Mouse (Mus musculus) left cerebral cortex, adult 2 months (tissue): ENCODE measurements around the gene Foxk2. TPM values are rescaled to one million over a fixed set of nuclear protein-coding genes. Genes with fewer than 3 reads are reported as not detected.
"Not testable (repeated sequence)": the region's sequence is repeated elsewhere in the genome, so short reads cannot be mapped to it uniquely, and the experiment has no call there.

ENCODE experiments used
- DNase-seq, 2 experiments: peaks; one replicate each; pipeline ENCODE4 v3.0.0; 2021 to 2022; ENCODE audit warnings: low spot score in 2 of 2, mixed read lengths in 1 of 2; ENCODE audit errors: extremely low spot score in 1 of 2
- H3K27ac ChIP-seq: fragments of 200-600 bp; 2 replicates; pipeline ENCODE4 v1.8.1; 2022
- H3K4me3 ChIP-seq: fragments of 200-600 bp; 2 replicates; pipeline ENCODE4 v1.8.1; 2022
- CTCF ChIP-seq: fragments of 200-600 bp; IDR thresholded peaks from 2 replicates; pipeline ENCODE4 v1.8.1; 2022; ENCODE audit warnings: antibody characterized with exemption, mild to moderate bottlenecking, moderate library complexity
- intact Hi-C: fragments of 180-260 bp; cut with DNase I; formaldehyde crosslinking; loops from one replicate; pipeline ENCODE4 v1.15.1; 2025
- total RNA-seq, 2 experiments: library from RNA; stranded (reverse); gene quantifications; 2 replicates each; pipeline ENCODE4 v1.2.3; 2021

Foxk2 gene
- total RNA-seq, 2 experiments from 2014 or later, result 84.0 to 86.5 TPM

DNA sequence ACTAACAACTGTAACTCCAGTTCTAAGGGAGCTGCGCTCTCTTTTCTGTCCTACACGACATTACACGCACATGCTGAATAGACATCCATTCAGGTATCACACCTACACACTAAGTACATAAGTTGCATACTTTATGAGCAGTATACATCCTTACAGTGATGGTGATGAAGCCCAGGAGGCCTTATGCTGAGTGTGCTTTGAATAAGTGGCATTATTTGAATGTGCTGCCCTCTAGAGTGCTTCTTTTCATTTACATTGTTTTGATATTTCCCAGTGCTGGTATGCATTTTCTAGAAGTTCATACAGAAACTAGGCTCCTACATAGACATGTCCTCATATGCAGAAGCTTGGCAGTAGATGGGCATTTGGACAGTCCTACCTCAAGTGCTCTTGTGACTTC, 30.1 kb downstream of the Foxk2 start:
- DNase-seq, result no peak
- intact Hi-C loops, result no loop called here
- no peak overlapping the region for H3K27ac ChIP-seq
- TF ChIP-seq CTCF, result peak; percentile 47
- no peak overlapping the region for H3K4me3 ChIP-seq

DNA sequence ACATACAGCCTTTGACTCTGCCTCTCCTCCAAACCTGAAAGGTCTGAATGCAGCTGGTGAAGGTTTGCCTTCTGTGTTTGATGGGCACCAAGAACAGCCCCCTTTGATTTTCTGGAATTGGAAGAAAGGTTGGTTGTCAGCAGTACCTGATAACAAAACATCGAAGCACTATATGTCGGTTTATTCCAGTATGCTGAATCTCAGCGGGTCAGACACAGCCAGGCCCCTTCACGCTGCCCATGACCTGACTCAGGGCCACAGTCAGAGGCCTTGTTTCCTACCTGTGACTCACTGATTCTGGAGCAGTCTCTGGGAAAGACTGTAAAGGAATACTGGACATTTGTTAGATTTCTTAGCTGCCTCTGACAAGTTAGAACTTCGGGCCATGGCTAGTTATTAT, 35.0 kb downstream of the Foxk2 start:
- no peak for DNase-seq
- intact Hi-C loops, result no loop called here
- no peak for TF ChIP-seq CTCF
- H3K27ac ChIP-seq, result no peak overlapping the region
- no peak overlapping the region for H3K4me3 ChIP-seq

DNA sequence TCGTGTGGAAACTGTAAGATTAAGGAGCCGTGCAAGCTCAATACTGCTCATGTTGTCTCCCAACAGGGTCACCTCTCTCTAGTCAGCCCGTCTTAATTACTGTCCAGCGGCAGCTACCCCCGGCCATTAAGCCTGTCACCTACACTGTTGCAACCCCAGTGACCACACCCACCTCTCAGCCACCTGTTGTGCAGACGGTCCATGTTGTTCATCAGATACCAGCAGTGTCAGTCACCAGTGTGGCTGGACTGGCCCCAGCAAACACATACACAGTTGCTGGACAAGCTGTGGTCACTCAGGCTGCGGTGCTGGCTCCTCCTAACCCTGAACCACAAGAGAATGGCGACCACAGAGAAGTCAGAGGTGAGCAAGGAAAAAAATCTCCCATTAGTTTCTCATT, 38.7 kb downstream of the Foxk2 start:
- no peak overlapping the region for H3K4me3 ChIP-seq
- H3K27ac ChIP-seq, result no peak overlapping the region
- DNase-seq, result no peak
- intact Hi-C loops, result no loop called here
- TF ChIP-seq CTCF, result no peak

DNA sequence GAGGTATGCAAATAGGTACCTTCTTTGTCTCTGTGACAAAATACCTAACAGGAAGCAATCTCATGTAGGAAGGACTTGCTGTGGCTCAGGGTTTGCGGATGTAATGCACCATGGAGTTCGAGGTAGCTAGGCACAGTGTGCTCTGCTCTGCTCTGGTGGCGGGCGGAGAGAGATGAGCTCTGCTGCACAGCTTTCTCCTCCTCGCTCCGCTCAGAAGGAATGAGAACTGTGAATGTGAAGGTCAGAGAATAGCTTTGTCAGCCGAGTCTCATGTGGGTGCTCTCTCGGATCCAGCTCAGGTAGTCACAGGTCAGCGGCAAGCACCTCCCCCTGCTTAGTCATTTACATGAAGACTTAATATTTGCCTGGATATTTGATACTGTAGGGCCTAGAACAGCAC, 40.5 kb downstream of the Foxk2 start:
- peak overlapping the region; percentile 11 for H3K27ac ChIP-seq
- H3K4me3 ChIP-seq, result no peak overlapping the region
- intact Hi-C loops, result no loop called here
- TF ChIP-seq CTCF, result no peak
- DNase-seq, result no peak

DNA sequence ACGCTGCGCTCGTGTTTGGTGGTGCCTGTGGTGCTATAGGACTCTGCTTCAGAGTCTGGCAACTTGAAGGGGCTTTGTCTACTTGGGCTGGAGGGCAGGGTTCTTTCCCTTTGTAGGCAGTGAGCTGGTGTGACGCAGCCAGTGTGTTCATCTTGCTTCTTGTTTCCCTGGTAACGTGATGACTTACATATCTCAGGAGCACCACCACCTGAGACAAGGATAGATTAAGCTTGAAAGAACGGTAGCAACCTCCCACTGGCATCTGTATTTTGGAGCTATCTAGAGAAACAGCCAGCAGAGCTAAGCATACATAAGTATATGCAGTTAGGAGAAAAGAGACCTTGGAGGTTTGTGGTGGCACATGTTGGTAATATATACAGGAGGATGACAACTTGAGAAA, 45.6 kb downstream of the Foxk2 start:
- DNase-seq, result peak; percentile 33 to 43
- TF ChIP-seq CTCF, result no peak
- H3K4me3 ChIP-seq, result no peak overlapping the region
- H3K27ac ChIP-seq, result peak overlapping the region; percentile 84
- intact Hi-C loops, result no loop called here

DNA sequence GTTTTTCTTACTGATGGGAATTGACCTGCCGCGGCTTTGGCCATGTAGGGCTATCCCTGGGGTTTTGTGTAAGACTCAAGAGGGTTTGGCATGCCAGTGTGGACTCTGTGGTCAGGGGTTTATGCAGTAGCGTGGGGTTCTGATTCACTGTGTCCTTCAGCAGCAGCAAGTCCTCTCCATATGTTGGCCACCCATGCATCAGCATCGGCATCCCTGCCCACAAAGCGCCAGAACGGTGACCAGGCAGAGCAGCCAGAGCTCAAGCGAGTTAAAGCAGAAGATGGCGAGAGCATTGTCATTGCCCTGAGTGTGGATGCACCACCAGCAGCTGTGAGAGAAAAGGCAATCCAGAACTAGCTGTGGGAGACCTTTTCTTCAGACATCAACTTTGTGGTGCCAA, 46.8 kb downstream of the Foxk2 start:
- peak in 1 of 2 experiments; percentile 67 for DNase-seq
- no peak for TF ChIP-seq CTCF
- intact Hi-C loops, result no loop called here
- Histone ChIP-seq H3K27ac (peak overlapping the region; percentile 84), H3K4me3 (no peak overlapping the region)

DNA sequence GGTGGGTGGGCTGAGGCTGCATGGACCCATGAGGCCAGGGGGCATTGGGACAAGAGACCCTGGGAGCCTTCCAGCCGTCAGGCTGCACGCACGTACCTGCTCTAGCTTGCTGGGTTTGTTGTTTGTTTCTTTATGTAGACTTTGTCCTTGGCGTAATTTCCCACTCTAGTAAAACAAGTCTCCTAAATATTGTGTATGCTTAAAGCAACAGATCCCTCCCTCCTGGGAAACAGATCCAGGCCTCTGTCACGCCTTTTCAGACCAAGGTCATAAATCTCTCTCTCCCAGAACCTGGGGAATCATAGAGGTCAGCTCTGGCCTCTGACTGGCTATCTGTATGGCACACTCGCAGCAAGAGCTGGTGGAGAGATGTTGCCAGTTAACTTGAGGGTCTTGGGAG, 47.9 kb downstream of the Foxk2 start:
- intact Hi-C loops, DNase-seq, H3K4me3 ChIP-seq: not testable (repeated sequence)
- peak overlapping the region; percentile 84; the same call in 1 of the 2 replicates for H3K27ac ChIP-seq

DNA sequence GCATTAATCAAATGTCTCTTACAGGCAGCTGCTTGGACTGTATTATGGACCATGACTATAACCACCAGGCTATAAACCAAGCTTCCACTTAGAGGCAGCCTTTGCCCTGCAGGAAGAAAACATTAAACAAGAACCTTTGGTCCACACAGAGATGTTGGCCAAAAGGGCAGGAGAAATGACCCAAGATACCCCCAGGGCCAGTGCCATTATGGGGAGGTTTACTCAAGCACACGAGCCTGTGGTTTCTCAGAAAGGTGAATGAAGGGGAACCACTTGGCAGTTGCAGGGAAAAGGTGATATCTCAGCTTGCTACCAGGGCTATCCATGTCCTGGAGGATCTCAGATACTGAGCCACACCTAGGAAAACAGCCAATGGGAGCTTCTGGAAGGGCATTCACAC, 66.2 kb downstream of the Foxk2 start:
- intact Hi-C loops, result no loop called here
- H3K27ac ChIP-seq, result no peak overlapping the region
- H3K4me3 ChIP-seq, result no peak overlapping the region
- no peak for DNase-seq
- TF ChIP-seq CTCF, result no peak

DNA sequence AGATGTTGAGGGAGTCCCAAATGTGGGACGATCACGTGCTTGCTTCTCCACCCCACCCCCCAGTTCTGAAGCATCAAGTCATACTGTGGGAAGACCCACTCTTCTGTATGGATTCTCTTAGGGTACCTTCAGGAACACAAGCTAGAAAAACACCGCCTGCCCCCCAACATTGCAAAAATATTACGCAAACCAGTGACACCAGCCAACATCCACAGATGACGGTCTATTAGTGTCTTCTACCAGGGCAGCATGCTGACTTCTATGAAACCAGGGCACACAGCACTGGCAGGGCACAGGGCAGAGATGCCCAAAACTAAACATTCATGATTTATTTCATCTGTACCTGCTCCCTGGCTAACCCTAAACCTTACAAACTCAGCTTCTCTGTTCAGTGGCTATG, 66.9 kb downstream of the Foxk2 start:
- Histone ChIP-seq H3K4me3 (no peak overlapping the region), H3K27ac (no peak overlapping the region)
- TF ChIP-seq CTCF, result no peak
- DNase-seq, result no peak
- intact Hi-C loops, result no loop called here

DNA sequence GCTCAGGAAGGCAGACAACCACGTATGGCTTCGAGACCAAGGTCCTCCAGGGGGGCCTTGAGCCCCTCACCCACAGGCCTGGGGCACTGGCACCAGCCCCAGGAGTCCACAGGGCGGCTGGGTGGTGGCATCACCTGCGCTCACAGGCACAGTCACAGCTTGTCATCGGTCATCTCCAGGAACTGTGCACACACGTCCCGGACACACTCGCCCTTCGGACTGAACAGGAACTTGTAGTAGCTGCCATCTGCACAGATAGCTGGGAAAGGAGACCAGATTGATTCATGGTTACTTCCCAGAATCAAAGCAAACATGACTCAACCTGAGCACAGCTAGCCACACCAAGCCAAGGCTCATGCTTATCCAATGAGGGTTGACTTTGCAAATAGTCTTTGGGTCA, 68.4 kb downstream of the Foxk2 start:
- no peak overlapping the region for H3K27ac ChIP-seq
- intact Hi-C loops, result no loop called here
- no peak for DNase-seq
- H3K4me3 ChIP-seq, result no peak overlapping the region
- TF ChIP-seq CTCF, result no peak

DNA sequence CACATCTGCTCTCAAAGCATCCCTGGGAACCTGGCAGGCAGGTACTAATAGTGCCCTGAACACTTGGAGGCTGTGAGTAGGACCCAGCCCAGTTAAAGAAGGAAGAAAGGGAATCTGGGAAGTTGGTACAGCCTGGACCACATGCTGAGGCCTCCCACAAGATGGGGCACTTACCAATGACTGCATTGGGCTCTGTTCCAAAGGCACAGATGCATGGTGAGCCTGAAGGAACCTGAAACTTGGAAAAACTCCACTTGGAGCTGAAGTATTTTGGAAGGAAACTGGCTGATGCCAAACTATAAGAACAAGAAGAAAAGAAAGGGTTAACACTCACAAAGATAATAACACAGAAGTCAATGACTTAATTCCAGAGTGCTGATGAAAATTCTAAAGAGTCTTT, 68.8 kb downstream of the Foxk2 start:
- intact Hi-C loops, result no loop called here
- no peak overlapping the region for H3K27ac ChIP-seq
- TF ChIP-seq CTCF, result no peak
- H3K4me3 ChIP-seq, result no peak overlapping the region
- DNase-seq, result no peak

DNA sequence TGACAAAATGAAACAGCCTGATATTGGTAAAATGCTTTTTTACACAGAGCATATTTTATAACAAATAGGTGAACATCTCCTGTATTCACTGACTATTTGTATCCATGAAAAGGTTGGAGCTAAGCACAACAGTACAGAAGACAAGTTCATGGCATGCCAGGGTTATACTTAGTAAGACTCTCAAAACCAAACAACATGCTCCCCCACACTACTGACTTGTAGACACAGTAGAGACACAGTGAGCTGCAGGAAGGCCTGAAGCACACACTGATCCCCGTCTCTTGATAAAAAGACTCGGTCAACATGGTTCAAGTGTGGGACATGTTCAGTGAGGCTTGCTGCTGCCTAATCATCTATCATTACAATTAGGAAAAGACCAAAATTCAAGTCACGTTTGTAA, 71.9 kb downstream of the Foxk2 start:
- DNase-seq, result no peak
- no peak overlapping the region for H3K27ac ChIP-seq
- TF ChIP-seq CTCF, result no peak
- no peak overlapping the region for H3K4me3 ChIP-seq
- intact Hi-C loops, result no loop called here

DNA sequence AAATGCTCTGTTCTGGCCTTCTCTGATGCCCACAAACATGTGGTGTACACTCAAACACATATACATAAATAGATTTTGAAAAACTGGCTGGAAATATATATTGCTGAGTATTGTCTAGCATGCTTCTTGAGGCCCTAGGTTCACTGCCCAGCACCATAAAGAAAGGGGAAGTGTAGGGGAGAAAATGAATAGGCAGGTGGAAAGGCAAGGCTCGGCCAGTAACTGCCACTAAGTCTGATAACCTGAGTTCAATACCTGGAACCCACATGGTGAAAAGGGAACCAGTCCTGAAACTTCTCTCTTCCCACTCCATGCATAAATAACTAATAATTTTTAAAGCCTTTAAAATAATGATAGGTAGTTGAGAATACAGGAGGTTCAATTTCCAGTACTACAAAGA, 79.9 kb downstream of the Foxk2 start:
- Histone ChIP-seq H3K4me3 (no peak overlapping the region), H3K27ac (no peak overlapping the region)
- TF ChIP-seq CTCF, result no peak
- intact Hi-C loops, result no loop called here
- DNase-seq, result no peak

DNA sequence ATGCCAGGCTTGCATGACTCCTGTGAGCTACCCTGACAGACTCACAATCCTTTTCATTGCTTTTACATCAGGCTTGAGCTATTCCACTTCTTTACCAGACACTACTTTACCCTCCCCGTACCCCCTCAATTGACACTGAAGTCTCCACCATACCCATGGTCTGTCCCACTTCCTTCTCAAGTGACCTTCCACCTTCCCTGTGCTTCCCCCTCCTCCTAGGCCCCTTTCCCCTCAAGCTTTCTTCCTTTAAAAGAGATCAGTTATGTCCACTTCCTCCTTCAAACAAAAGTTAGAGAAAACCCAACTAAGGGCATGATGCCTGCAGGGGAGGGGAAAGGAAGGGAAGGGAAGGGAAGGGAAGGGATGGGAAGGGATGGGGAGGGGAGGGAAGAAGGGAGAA, 80.5 kb downstream of the Foxk2 start:
- intact Hi-C loops, result no loop called here
- no peak overlapping the region for H3K27ac ChIP-seq
- H3K4me3 ChIP-seq, result no peak overlapping the region
- no peak for TF ChIP-seq CTCF
- no peak for DNase-seq

DNA sequence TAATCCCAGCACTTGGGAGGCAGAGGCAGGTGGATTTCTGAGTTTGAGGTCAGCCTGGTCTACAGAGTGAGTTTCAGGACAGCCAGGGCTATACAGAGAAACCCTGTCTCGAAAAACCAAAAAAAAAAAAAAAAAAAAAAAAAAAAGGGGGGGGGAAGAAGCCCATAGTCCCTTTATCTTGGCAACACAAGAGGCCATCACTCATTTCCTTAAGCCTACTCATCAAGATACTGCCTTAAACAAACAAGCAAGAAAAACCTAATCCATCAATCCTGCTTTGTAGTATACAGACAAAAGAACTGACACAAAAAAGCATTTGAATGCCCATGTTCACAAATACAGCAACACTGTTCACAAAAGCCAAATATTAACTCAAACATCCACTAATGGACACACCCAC, 82.6 kb downstream of the Foxk2 start:
- DNase-seq, H3K4me3 ChIP-seq, H3K27ac ChIP-seq, intact Hi-C loops: not testable (repeated sequence)
